Mouse (Mus musculus): ENCODE measurements around the gene Atxn1.

Atxn1 gene

GRCm38 (mm10) chr13:45863779-45864178 is 101.0 kb downstream of the Atxn1 start:
- DNase-seq (ENCODE audit: low spot score): no peak

GRCm38 (mm10) chr13:45861885-45862605 is 102.8 kb downstream of the Atxn1 start:
- no peak for DNase-seq (ENCODE audit: low spot score)

GRCm38 (mm10) chr13:45861098-45861580 is 103.7 kb downstream of the Atxn1 start:
- DNase-seq (ENCODE audit: low spot score): no peak

GRCm38 (mm10) chr13:45859081-45859709 is 105.6 kb downstream of the Atxn1 start:
- no peak for DNase-seq (ENCODE audit: low spot score)

- no peak for DNase-seq (ENCODE audit: low spot score)
Measured at GRCm38 (mm10) chr13:45857416-45857815, 107.4 kb downstream of the Atxn1 start.

GRCm38 (mm10) chr13:45854531-45854930 is 110.3 kb downstream of the Atxn1 start:
- DNase-seq (ENCODE audit: low spot score): no peak

GRCm38 (mm10) chr13:45853691-45854090 is 111.1 kb downstream of the Atxn1 start:
- no peak for DNase-seq (ENCODE audit: low spot score)

- no peak for DNase-seq (ENCODE audit: low spot score)
Measured at GRCm38 (mm10) chr13:45852288-45852687, 112.5 kb downstream of the Atxn1 start.

GRCm38 (mm10) chr13:45851746-45852145 is 113.1 kb downstream of the Atxn1 start:
- DNase-seq (ENCODE audit: low spot score): no peak

GRCm38 (mm10) chr13:45851156-45851555 is 113.7 kb downstream of the Atxn1 start:
- DNase-seq (ENCODE audit: low spot score): no peak

GRCm38 (mm10) chr13:45850181-45850974 is 114.4 kb downstream of the Atxn1 start:
- no peak for DNase-seq (ENCODE audit: low spot score)

GRCm38 (mm10) chr13:45849145-45850023 is 115.4 kb downstream of the Atxn1 start:
- DNase-seq (ENCODE audit: low spot score): no peak

GRCm38 (mm10) chr13:45842511-45843055 is 122.2 kb downstream of the Atxn1 start:
- DNase-seq (ENCODE audit: low spot score): peak; percentile 20

- no peak for DNase-seq (ENCODE audit: low spot score)
Measured at GRCm38 (mm10) chr13:45839901-45840300, 124.9 kb downstream of the Atxn1 start.

- DNase-seq (ENCODE audit: low spot score): no peak
Measured at GRCm38 (mm10) chr13:45837609-45838220, 127.1 kb downstream of the Atxn1 start.

GRCm38 (mm10) chr13:45836377-45837054 is 128.3 kb downstream of the Atxn1 start:
- no peak for DNase-seq (ENCODE audit: low spot score)

- DNase-seq (ENCODE audit: low spot score): no peak
Measured at GRCm38 (mm10) chr13:45834300-45834699, 130.5 kb downstream of the Atxn1 start.

GRCm38 (mm10) chr13:45832695-45833350 is 132.0 kb downstream of the Atxn1 start:
- DNase-seq (ENCODE audit: low spot score): no peak

- no peak for DNase-seq (ENCODE audit: low spot score)
Measured at GRCm38 (mm10) chr13:45829341-45829936, 135.4 kb downstream of the Atxn1 start.

Measured in MN1 (cell line).